Mouse (Mus musculus) ES-E14 (cell line): ENCODE measurements around the gene Rnf182.

Experiments
- CHD2 ChIP-seq: IDR thresholded peaks from 2 replicates; pipeline ENCODE4 v1.6.1; 2014; ENCODE audit warnings: mild to moderate bottlenecking, low read depth, low read length, inconsistent platforms
- HCFC1 ChIP-seq: IDR thresholded peaks from 2 replicates; pipeline ENCODE4 v1.6.1; 2012; ENCODE audit warnings: low read length, inconsistent platforms, borderline replicate concordance; ENCODE audit not compliant: insufficient read depth
- MAFK ChIP-seq: IDR thresholded peaks from 2 replicates; pipeline ENCODE4 v1.6.1; 2014; ENCODE audit warnings: mild to moderate bottlenecking, low read depth, low read length, inconsistent platforms; ENCODE audit not compliant: insufficient read depth
- ZC3H11A ChIP-seq: IDR thresholded peaks from 2 replicates; pipeline ENCODE4 v1.6.1; 2012; ENCODE audit warnings: low read depth, mild to moderate bottlenecking, inconsistent platforms, low read length, borderline replicate concordance
- ZNF384 ChIP-seq: IDR thresholded peaks from 2 replicates; pipeline ENCODE4 v1.6.1; 2012; ENCODE audit warnings: low read depth, low read length, inconsistent platforms

- TF ChIP-seq ZNF384, result no peak
- no peak for TF ChIP-seq ZC3H11A
- no peak for TF ChIP-seq CHD2
- TF ChIP-seq HCFC1, result no peak
- TF ChIP-seq MAFK, result no peak
Observed at GRCm38 (mm10) chr13:43715466-43715865, 100.0 kb downstream of the Rnf182 start.
